Mouse (Mus musculus) hindbrain, postnatal 0 days (tissue): Measurements from ENCODE around the gene Hcn4. TPM values are rescaled to one million over a fixed set of nuclear protein-coding genes. Genes with fewer than 3 reads are reported as not detected.

Experiments
- ATAC-seq: fragments of 200-750 bp; cut with Nextera tagmentation; 2 replicates; pipeline ENCODE4 v1.8.0; 2017; ENCODE audit warnings: mild to moderate bottlenecking, moderate TSS enrichment, moderate library complexity
- DNase-seq: peaks from one replicate; pipeline ENCODE4 v3.0.0-alpha.2; 2015; ENCODE audit warnings: low spot score
- H3K27ac ChIP-seq: fragments of 300-500 bp; sonication (generic); 2 replicates; pipeline ENCODE4 v1.5.1; 2014; ENCODE audit warnings: mild to moderate bottlenecking
- H3K27me3 ChIP-seq: fragments of 300-500 bp; sonication (generic); 2 replicates; pipeline ENCODE4 v1.6.1; 2014; ENCODE audit warnings: low read length, mixed read lengths; ENCODE audit not compliant: insufficient read depth
- H3K36me3 ChIP-seq: fragments of 300-500 bp; sonication (generic); 2 replicates; pipeline ENCODE4 v1.6.1; 2014; ENCODE audit warnings: low read length, mixed read lengths; ENCODE audit not compliant: insufficient read depth
- H3K4me1 ChIP-seq: fragments of 300-500 bp; sonication (generic); 2 replicates; pipeline ENCODE4 v1.6.1; 2014; ENCODE audit warnings: antibody characterized with exemption, low read length, mixed read lengths; ENCODE audit not compliant: insufficient read depth
- H3K4me2 ChIP-seq: fragments of 300-500 bp; sonication (generic); 2 replicates; pipeline ENCODE4 v1.6.1; 2014; ENCODE audit warnings: low read depth, mild to moderate bottlenecking, low read length, moderate library complexity, mixed read lengths
- H3K4me3 ChIP-seq: fragments of 300-500 bp; sonication (generic); 2 replicates; pipeline ENCODE4 v1.5.1; 2014; ENCODE audit warnings: low read length
- H3K9ac ChIP-seq: fragments of 300-500 bp; sonication (generic); replicated peaks from 2 replicates; pipeline ENCODE4 v1.6.1; 2014; ENCODE audit warnings: mild to moderate bottlenecking, low read length, moderate library complexity, mixed read lengths
- H3K9me3 ChIP-seq: fragments of 300-500 bp; sonication (generic); 2 replicates; pipeline ENCODE4 v1.6.1; 2016; ENCODE audit warnings: low read length, mixed read lengths
- CTCF ChIP-seq: IDR thresholded peaks from 2 replicates; pipeline ENCODE4 v1.5.1; 2016; ENCODE audit warnings: antibody characterized with exemption, control low read depth, low read depth
- WGBS: fragments of 180-500 bp; shearing (Covaris S2); extraction: QIAGEN DNeasy Blood & Tissue Kit; methylation state at CpG from one replicate; pipeline ENCODE4 v1.1.7; 2014; 5-methylcytosine and 5-hydroxymethylcytosine counted together
- polyA plus RNA-seq: library from polyadenylated mRNA; unstranded; fragments of >200 nt; fragmentation: Nextera tagmentation; extraction: Ambion mirVana; gene quantifications from 2 replicates; pipeline ENCODE4 v1.2.1, GENCODE M21; 2015
- total RNA-seq: library from RNA; depleted of rRNA; stranded (reverse); fragments of >200 nt; gene quantifications from 2 replicates; pipeline ENCODE4 v1.2.3, GENCODE M21; 2014

The Hcn4 gene
- total and polyA plus RNA-seq, 2 experiments from 2014 or later, result 3.5 to 33.6 TPM

GRCm38 (mm10) chr9:58879836-58880235 is 56.6 kb downstream of the Hcn4 start:
- H3K9me3 ChIP-seq, result no peaks in the 10 kb centered on the region
- H3K4me2 ChIP-seq, result no peak overlapping the region
- DNase-seq, result no peak
- TF ChIP-seq CTCF, result no peak
- WGBS, result 85% methylated on average over 1 of the region's 1 CpGs
- H3K4me1 ChIP-seq, result no peaks in the 10 kb centered on the region
- peaks cover 38% of the 10 kb centered on the region for H3K36me3 ChIP-seq
- no peak overlapping the region for H3K9ac ChIP-seq
- ATAC-seq, result no peak
- H3K4me3 ChIP-seq, result no peak overlapping the region
- no peaks in the 10 kb centered on the region for H3K27me3 ChIP-seq
- H3K27ac ChIP-seq, result no peak overlapping the region

- H3K27ac ChIP-seq, result no peak overlapping the region
- H3K9me3 ChIP-seq, result no peaks in the 10 kb centered on the region
- no peaks in the 10 kb centered on the region for H3K27me3 ChIP-seq
- no peak for TF ChIP-seq CTCF
- no peak overlapping the region for H3K9ac ChIP-seq
- DNase-seq (no peak), ATAC-seq (no peak)
- no peak overlapping the region for H3K4me2 ChIP-seq
- no peak overlapping the region for H3K4me3 ChIP-seq
- no peaks in the 10 kb centered on the region for H3K4me1 ChIP-seq
- H3K36me3 ChIP-seq, result peaks cover 27% of the 10 kb centered on the region
- WGBS, result 33% methylated on average over 1 of the region's 1 CpGs
These were observed 59.5 kb downstream of the Hcn4 start for GRCm38 (mm10) chr9:58882686-58883085.

DNA sequence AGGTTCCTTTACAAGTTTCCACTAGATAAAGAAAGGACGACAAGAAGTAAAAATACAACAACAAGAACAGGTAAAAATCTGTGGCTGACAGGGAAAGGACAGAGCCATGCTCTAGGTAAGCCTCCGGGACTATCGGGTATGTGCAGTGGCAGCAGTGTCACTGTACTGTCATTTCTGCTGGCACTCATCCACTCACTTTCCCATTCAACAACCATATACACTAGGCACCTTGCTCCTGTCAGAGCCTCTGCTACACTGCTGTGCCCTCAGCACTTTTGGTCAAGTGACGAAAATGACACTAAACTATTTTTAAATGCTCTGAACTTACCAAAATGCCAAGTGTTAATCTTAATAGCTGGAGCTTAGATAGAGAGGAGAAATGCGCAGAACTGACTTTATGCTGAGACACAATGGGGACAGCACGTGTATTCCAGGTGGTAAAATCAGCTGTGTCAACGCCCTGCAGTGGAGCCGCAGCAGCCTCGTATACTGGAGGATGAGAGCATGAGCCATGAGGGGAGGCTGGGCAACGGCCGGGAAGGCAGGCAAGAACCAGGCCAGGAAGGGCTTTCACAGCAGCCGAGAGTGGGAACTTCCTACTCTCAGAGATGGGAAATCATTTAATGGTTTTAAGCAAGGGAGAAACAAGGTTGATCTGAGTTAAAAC is 66.7 kb downstream of the Hcn4 start:
- Histone ChIP-seq H3K36me3 (peaks cover 48% of the 10 kb centered on the region), H3K4me2 (no peak overlapping the region), H3K27ac (no peak overlapping the region), H3K27me3 (no peaks in the 10 kb centered on the region), H3K9ac (no peak overlapping the region), H3K4me1 (no peaks in the 10 kb centered on the region), H3K9me3 (no peaks in the 10 kb centered on the region), H3K4me3 (no peak overlapping the region)
- DNase-seq (no peak), ATAC-seq (no peak)
- TF ChIP-seq CTCF, result no peak
- 90% methylated on average over 12 of the region's 12 CpGs for WGBS

DNA sequence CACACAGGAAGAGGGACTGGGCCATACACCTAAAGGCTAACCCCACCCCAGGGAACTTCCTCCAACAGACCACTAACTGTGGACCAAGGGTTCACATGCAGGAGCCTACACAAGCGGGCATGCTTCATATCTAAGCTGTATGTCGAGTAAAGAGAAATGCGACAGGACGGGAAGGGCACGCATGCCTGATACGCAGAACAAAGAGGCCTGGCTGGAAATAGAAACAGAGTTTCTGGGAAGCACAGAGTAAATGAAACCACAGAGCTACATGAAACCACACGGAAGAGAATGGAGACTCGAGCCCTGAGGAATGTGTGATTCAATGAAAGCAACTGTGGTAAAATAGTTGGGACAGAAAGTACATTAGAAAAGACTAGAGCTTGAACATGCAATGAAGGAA is 67.7 kb downstream of the Hcn4 start:
- peaks cover 48% of the 10 kb centered on the region for H3K36me3 ChIP-seq
- DNase-seq, result no peak
- no peaks in the 10 kb centered on the region for H3K4me1 ChIP-seq
- no peak for ATAC-seq
- no peak overlapping the region for H3K9ac ChIP-seq
- no peak overlapping the region for H3K4me3 ChIP-seq
- WGBS, result 93% methylated on average over 8 of the region's 8 CpGs
- H3K27ac ChIP-seq, result no peak overlapping the region
- H3K27me3 ChIP-seq, result no peaks in the 10 kb centered on the region
- no peak for TF ChIP-seq CTCF
- no peaks in the 10 kb centered on the region for H3K9me3 ChIP-seq
- H3K4me2 ChIP-seq, result no peak overlapping the region

DNA sequence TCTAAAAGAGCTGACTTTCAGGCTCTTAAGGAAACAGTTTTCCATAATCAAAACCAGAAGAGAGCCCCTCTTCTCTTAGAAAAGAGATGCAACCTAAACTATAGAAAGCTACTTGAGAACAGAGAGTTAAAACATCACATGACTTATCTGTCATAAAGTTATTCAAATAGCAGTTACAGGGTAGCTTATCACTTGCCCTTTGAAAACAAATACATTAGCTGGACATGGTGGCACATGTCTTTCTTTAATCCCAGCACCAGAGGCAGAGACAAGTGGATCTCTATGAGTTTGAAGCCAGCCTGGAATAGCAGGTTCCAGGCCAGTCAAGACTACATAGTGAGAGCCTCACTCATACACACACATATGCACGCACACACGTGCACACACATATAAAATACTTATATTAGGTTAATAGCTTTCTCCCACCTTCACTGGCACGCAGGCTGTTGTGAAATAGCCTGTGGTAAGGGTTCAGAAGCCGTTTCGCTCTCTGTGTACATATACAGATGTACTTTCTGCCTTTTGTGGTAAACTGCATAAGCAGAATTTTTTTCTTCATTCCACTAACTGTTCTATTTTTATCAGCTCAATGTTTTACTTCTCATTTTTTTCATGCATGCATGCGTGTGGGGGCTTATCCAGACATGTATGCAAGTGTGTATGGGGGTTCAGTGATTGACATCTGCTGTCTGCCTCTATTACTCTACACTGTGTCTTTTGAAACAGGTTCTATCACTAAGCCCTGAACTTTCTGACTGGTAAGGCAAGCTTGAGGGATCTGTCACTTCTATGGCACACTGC is 68.8 kb downstream of the Hcn4 start:
- DNase-seq, result no peak
- H3K4me2 ChIP-seq, result no peak overlapping the region
- H3K27me3 ChIP-seq, result no peaks in the 10 kb centered on the region
- 95% methylated on average over 6 of the region's 6 CpGs for WGBS
- H3K9me3 ChIP-seq, result no peaks in the 10 kb centered on the region
- ATAC-seq, result no peak
- TF ChIP-seq CTCF, result no peak
- peaks cover 47% of the 10 kb centered on the region for H3K36me3 ChIP-seq
- H3K4me3 ChIP-seq, result no peak overlapping the region
- no peak overlapping the region for H3K9ac ChIP-seq
- H3K4me1 ChIP-seq, result no peaks in the 10 kb centered on the region
- no peak overlapping the region for H3K27ac ChIP-seq

- Histone ChIP-seq H3K4me2 (no peak overlapping the region), H3K9me3 (no peaks in the 10 kb centered on the region), H3K27me3 (no peaks in the 10 kb centered on the region), H3K27ac (no peak overlapping the region), H3K36me3 (peaks cover 15% of the 10 kb centered on the region), H3K4me3 (no peak overlapping the region), H3K9ac (no peak overlapping the region), H3K4me1 (no peaks in the 10 kb centered on the region)
- DNase-seq, result no peak
- TF ChIP-seq CTCF, result no peak
- no peak for ATAC-seq
These were observed 76.4 kb downstream of the Hcn4 start for GRCm38 (mm10) chr9:58899602-58900001.
